Mouse (Mus musculus) C2C12 (cell line): ENCODE measurements around the gene Lrp4.

Source experiments
- CEBPB ChIP-seq: IDR thresholded peaks from one replicate; pipeline ENCODE4 v1.6.1; 2011; ENCODE audit warnings: low read depth, mild to moderate bottlenecking, control low read depth, moderate library complexity
- CTCF ChIP-seq: IDR thresholded peaks from one replicate; pipeline ENCODE4 v1.5.1; 2011; ENCODE audit not compliant: control insufficient read depth, insufficient read depth, insufficient read length
- FOSL1 ChIP-seq: IDR thresholded peaks from one replicate; pipeline ENCODE4 v1.8.0; 2011; ENCODE audit warnings: mild to moderate bottlenecking, low read length; ENCODE audit not compliant: poor library complexity, insufficient read depth, severe bottlenecking
- MAX ChIP-seq: IDR thresholded peaks from one replicate; pipeline ENCODE4 v1.6.1; 2011; ENCODE audit warnings: mild to moderate bottlenecking, control low read depth
- MYOD1 ChIP-seq: IDR thresholded peaks from one replicate; pipeline ENCODE4 v1.6.1; 2011; ENCODE audit warnings: low read depth; ENCODE audit not compliant: control insufficient read depth, insufficient read length
- MYOG ChIP-seq: IDR thresholded peaks from one replicate; pipeline ENCODE4 v1.6.1; 2011; ENCODE audit not compliant: control insufficient read depth, insufficient read length; ENCODE audit errors: extremely low read depth
- USF1 ChIP-seq: IDR thresholded peaks from one replicate; pipeline ENCODE4 v1.6.1; 2011; ENCODE audit warnings: low read depth, mild to moderate bottlenecking, control low read depth, moderate library complexity

DNA sequence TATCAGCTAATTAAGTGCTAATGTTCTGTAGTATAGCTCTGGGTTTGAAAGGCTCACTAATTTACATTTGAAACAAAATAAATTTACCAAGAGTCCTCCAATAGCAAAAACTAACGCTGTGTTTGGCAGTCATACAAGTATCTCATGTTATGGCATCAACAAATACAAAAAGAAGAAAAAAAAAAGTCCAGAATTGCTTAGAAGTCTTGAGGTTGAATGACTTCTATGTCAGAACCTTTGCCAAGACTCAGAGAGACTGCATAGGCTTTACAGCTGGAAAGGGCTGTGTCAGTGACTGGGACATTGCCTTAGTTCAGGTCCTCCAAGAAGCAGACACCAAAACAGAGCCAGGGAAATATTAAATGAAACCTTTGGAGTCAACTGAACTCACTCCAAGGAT is 17.4 kb upstream of the Lrp4 start:
- TF ChIP-seq USF1, result no peak
- TF ChIP-seq MAX, result no peak
- no peak for TF ChIP-seq CTCF
- TF ChIP-seq MYOG, result no peak
- TF ChIP-seq CEBPB, result no peak
- no peak for TF ChIP-seq MYOD1
- TF ChIP-seq FOSL1, result no peak
